Mouse (Mus musculus): ENCODE measurements around the gene Sat1. TPM values are rescaled to one million over a fixed set of nuclear protein-coding genes. Genes with fewer than 3 reads are reported as not detected.

The Sat1 gene
- polyA plus RNA-seq, 1 experiment from 2014 or later = 145 TPM

Other genes starting within 250 kb of the Sat1 start
- not detected in 2 replicates for gene Magea8, start 220.6 kb downstream of the Sat1 start, polyA plus RNA-seq (2015; fragmentation: Nextera tagmentation; extraction: Ambion mirVana)
- gene Magea5, start 153.3 kb downstream of the Sat1 start, polyA plus RNA-seq (2015; fragmentation: Nextera tagmentation; extraction: Ambion mirVana) = not detected in 2 replicates
- not detected in 2 replicates for gene Magea1, start 126.7 kb downstream of the Sat1 start, polyA plus RNA-seq (2015; fragmentation: Nextera tagmentation; extraction: Ambion mirVana)
- not detected in 2 replicates for gene Magea2, start 122.8 kb downstream of the Sat1 start, polyA plus RNA-seq (2015; fragmentation: Nextera tagmentation; extraction: Ambion mirVana)
- gene Cldn34b2, start 88.0 kb downstream of the Sat1 start, polyA plus RNA-seq (2015; fragmentation: Nextera tagmentation; extraction: Ambion mirVana) = not detected in 2 replicates
- 49.5 and 52.1 TPM in 2 replicates for gene Acot9, start 46.0 kb upstream of the Sat1 start, polyA plus RNA-seq (2015; fragmentation: Nextera tagmentation; extraction: Ambion mirVana)
- gene Prdx4, start 124.3 kb upstream of the Sat1 start, polyA plus RNA-seq (2015; fragmentation: Nextera tagmentation; extraction: Ambion mirVana) = 373 and 388 TPM in 2 replicates